Mouse (Mus musculus) bone marrow, adult 2 months (tissue): Measurements from ENCODE around the gene Sufu.

Experiments
- CTCF ChIP-seq: fragments of 200-500 bp; IDR thresholded peaks from 2 replicates; pipeline ENCODE4 v1.5.1; 2011; ENCODE audit warnings: low read length, control low read depth; ENCODE audit not compliant: control insufficient read depth, insufficient read depth
- POLR2A ChIP-seq: fragments of 200-500 bp; IDR thresholded peaks from 2 replicates; pipeline ENCODE4 v1.6.1; 2011; ENCODE audit warnings: low read depth, mild to moderate bottlenecking, control low read depth, low read length, borderline replicate concordance; ENCODE audit not compliant: control insufficient read depth

GRCm38 (mm10) chr19:46413969-46414368 lies 17.3 kb downstream of the Sufu start:
- TF ChIP-seq POLR2A = no peak
- no peak for TF ChIP-seq CTCF
